Mouse (Mus musculus) liver, adult 2 months (tissue): Measurements from ENCODE around the gene Ate1.

ENCODE experiments used
- CTCF ChIP-seq: fragments of 200-500 bp; IDR thresholded peaks from 2 replicates; pipeline ENCODE4 v1.5.1; 2011; ENCODE audit warnings: low read depth, low read length, control low read depth
- POLR2A ChIP-seq: fragments of 200-500 bp; IDR thresholded peaks from 2 replicates; pipeline ENCODE4 v1.6.1; 2011; ENCODE audit warnings: low read length, control low read depth; ENCODE audit not compliant: insufficient read depth; ENCODE audit errors: extremely low read depth

DNA sequence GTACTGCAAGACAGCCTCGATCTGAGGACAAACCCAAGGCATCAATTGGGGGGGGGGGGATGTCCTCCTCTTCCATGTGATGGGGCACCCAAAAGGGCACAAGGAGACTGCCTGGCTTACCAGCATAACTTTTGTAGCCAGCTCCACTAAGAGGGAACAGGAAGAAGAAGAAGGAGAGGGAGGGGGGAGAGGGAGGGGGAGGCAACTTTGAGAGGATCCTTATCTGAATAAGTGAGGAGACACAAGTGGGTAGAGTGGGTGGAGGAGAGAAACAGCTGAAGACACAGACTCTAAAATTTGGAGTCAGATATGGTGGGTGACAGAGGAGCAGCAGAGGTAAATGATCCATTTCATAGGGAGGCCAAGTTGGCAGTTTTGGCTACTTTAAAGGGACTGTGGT, 40.8 kb upstream of the Ate1 start:
- TF ChIP-seq CTCF, result no peak
- TF ChIP-seq POLR2A, result no peak
